Mouse (Mus musculus) lung, embryonic 16.5 days (tissue): ENCODE results near the gene Crat. TPM values are rescaled to one million over a fixed set of nuclear protein-coding genes. Genes with fewer than 3 reads are reported as not detected.

Experiments
- ATAC-seq: fragments of 200-750 bp; cut with Nextera tagmentation; 2 replicates; pipeline ENCODE4 v1.8.0; 2017; ENCODE audit warnings: low read depth, mild to moderate bottlenecking, moderate library complexity
- H3K27ac ChIP-seq: fragments of 300-500 bp; sonication (generic); 2 replicates; pipeline ENCODE4 v1.5.1; 2014; ENCODE audit warnings: mild to moderate bottlenecking, control low read depth, low read length
- H3K27me3 ChIP-seq: fragments of 300-500 bp; sonication (generic); 2 replicates; pipeline ENCODE4 v1.6.1; 2014; ENCODE audit warnings: low read depth, low read length, mixed read lengths; ENCODE audit not compliant: control insufficient read depth, insufficient read depth
- H3K36me3 ChIP-seq: fragments of 300-500 bp; sonication (generic); 2 replicates; pipeline ENCODE4 v1.6.1; 2014; ENCODE audit warnings: low read length; ENCODE audit not compliant: control insufficient read depth, insufficient read depth
- H3K4me1 ChIP-seq: fragments of 300-500 bp; sonication (generic); replicated peaks from 2 replicates; pipeline ENCODE4 v1.6.1; 2014; ENCODE audit warnings: low read length, mixed read lengths; ENCODE audit not compliant: control insufficient read depth, insufficient read depth
- H3K4me2 ChIP-seq: fragments of 300-500 bp; sonication (generic); 2 replicates; pipeline ENCODE4 v1.6.1; 2014; ENCODE audit warnings: low read depth, low read length, control low read depth
- H3K4me3 ChIP-seq: fragments of 300-500 bp; sonication (generic); 2 replicates; pipeline ENCODE4 v1.5.1; 2014; ENCODE audit warnings: mild to moderate bottlenecking, low read length, control low read depth
- H3K9ac ChIP-seq: fragments of 300-500 bp; sonication (generic); 2 replicates; pipeline ENCODE4 v1.6.1; 2014; ENCODE audit warnings: low read length, control low read depth
- H3K9me3 ChIP-seq: fragments of 300-500 bp; sonication (generic); 2 replicates; pipeline ENCODE4 v1.6.1; 2016; ENCODE audit warnings: low read length; ENCODE audit not compliant: control insufficient read depth
- WGBS: fragments of 180-500 bp; shearing (Covaris S2); extraction: QIAGEN DNeasy Blood & Tissue Kit; methylation state at CpG from one replicate; pipeline ENCODE4 v1.1.7; 2014; 5-methylcytosine and 5-hydroxymethylcytosine counted together
- microRNA-seq: library from miRNA; unstranded; fragments of <30 nt; microRNA quantifications from one replicate; pipeline ENCODE4, GENCODE M21; 2016
- polyA plus RNA-seq: library from polyadenylated mRNA; unstranded; fragments of >200 nt; fragmentation: Nextera tagmentation; extraction: Ambion mirVana; gene quantifications from 2 replicates; pipeline ENCODE4 v1.2.1, GENCODE M21; 2015

Crat gene
- polyA plus RNA-seq, 1 experiment from 2014 or later, result 39.3 TPM

DNA sequence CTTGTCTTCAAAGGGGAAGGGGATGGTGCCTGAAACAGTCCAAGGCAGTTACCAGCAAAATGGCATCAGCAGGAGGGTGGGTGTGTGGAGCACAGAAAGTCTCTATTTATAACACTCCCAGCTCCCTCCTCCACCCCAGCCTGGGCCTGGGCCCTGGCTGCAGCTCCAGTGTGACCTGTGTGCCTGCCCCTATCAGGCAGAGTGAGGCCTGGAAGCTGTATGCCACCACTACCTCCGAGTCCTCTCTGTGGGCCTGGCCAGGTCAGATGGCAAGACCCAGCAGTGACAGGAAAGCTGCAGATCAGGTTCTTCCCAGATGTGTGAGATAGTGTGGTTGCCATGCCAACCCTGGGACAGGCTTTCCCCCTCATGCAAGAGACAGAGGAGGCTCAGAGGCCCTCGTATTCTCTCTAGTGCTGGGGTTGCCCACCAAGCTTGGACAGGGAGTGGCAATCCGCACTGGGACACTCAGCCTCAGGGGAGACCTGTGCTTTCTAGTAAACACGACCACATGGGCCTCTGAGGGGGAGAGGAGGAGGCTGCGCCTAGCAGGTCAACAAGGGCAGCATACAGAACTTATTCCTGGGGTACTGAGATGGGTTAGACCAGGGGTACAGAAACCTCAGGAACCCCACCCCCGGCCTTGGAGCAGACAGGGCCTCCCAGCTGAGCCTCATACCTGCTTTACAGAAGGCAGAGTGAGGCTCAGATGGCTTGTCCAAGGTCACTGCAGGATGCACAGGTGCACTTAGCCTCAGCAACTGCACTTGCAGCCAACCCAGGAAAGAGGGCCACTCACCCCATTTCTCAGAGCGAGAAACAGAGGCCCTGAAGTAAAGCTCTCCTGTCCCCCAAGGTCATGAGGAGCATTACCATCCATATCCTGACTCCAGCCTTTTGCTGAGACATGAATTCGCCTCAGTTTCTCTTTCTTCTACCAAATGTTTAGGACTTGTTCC lies 57.8 kb downstream of the Crat start:
- no peaks in the 10 kb centered on the region for H3K27me3 ChIP-seq

DNA sequence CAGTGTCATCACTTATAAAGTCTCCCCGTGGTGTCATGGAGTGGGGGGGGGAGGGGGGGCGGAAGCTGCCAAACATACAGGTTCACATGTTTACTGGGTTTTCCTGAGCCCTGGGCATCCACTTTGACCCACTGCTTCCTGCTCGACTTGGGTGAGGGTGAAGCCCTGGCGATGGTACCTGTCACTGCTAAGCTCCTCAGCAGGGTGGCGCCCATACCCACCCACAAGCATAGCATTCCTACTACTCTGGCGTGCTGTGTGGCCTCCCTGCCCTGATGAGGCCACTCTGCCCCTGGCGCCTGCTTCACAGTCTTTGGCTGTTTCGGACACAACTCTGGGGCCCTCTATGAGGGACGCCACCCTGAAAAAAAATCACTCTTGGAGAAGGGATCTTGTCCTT lies 58.7 kb downstream of the Crat start:
- H3K27me3 ChIP-seq, result no peaks in the 10 kb centered on the region
- 0 out of 2 replicates have a peak, but pooled peaks cover 2% of the 10 kb centered on the region for H3K36me3 ChIP-seq
- H3K9me3 ChIP-seq, result no peaks in the 10 kb centered on the region
- no peak overlapping the region for H3K4me2 ChIP-seq
- ATAC-seq, result no peak
- 50% methylated on average over 9 of the region's 9 CpGs for WGBS
- no peak overlapping the region for H3K27ac ChIP-seq
- H3K4me3 ChIP-seq, result no peak overlapping the region
- H3K4me1 ChIP-seq, result peaks cover 23% of the 10 kb centered on the region
- no peak overlapping the region for H3K9ac ChIP-seq

More for the DNA sequence above, 57.8 kb downstream of the Crat start:
- H3K9me3 ChIP-seq, result no peaks in the 10 kb centered on the region
- H3K36me3 ChIP-seq, result 0 out of 2 replicates have a peak, but pooled peaks cover 2% of the 10 kb centered on the region
- H3K27ac ChIP-seq, result peak overlapping the region; percentile 32
- peak overlapping the region; percentile 90 for H3K4me2 ChIP-seq
- peaks cover 23% of the 10 kb centered on the region for H3K4me1 ChIP-seq
- H3K4me3 ChIP-seq, result peak overlapping the region; percentile 80
- no peak for ATAC-seq
- WGBS, result 40% methylated on average over 8 of the region's 8 CpGs
- peak overlapping the region; percentile 83 for H3K9ac ChIP-seq

DNA sequence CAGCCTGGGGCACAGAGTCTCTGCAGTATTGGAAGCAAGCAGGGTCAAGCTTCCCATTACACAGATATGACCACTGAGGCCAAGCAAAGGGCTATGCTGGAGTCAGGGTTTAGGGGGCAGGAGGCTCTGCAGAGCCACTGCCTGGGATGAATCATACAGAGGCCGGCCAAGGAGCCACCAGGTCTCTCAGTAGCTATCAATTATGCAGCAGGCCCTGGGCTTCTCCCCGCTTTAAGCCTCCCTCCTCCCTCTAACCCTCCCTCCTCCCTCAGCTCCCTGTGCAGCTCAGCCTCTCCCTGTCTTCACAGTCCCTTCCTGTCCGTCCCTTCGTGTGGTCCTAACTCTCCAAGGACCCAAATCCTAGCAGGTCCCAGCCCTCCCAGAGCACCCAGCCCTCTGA lies 59.3 kb downstream of the Crat start:
- 41% methylated on average over 4 of the region's 4 CpGs for WGBS
- H3K36me3 ChIP-seq, result 0 out of 2 replicates have a peak, but pooled peaks cover 2% of the 10 kb centered on the region
- ATAC-seq, result no peak
- 0 out of 2 replicates have a peak overlapping the region, but pooled peaks have one; percentile 21 for H3K9ac ChIP-seq
- H3K4me3 ChIP-seq, result no peak overlapping the region
- no peak overlapping the region for H3K4me2 ChIP-seq
- H3K4me1 ChIP-seq, result peaks cover 23% of the 10 kb centered on the region
- no peak overlapping the region for H3K27ac ChIP-seq
- no peaks in the 10 kb centered on the region for H3K27me3 ChIP-seq
- no peaks in the 10 kb centered on the region for H3K9me3 ChIP-seq

DNA sequence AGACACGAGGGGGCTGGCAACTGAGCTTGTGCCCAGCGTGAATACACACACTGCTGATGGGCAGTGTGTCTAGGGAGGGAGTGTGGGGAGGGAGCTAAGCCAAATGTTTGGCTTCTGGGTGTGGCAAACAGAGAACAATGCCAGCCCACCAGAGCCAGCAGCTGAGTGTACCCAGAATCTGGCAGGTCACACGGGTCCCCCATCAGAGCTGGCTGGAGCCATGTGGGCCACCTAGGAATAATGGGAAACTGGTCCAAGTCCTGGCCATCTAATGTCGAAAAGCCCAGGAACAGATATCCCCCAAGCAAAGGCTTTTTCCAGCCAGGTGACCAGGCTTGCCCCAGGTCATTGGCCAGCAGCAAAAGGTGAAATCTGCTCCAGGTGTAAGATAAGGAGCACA lies 59.8 kb downstream of the Crat start:
- no peak overlapping the region for H3K27ac ChIP-seq
- H3K4me2 ChIP-seq, result no peak overlapping the region

DNA sequence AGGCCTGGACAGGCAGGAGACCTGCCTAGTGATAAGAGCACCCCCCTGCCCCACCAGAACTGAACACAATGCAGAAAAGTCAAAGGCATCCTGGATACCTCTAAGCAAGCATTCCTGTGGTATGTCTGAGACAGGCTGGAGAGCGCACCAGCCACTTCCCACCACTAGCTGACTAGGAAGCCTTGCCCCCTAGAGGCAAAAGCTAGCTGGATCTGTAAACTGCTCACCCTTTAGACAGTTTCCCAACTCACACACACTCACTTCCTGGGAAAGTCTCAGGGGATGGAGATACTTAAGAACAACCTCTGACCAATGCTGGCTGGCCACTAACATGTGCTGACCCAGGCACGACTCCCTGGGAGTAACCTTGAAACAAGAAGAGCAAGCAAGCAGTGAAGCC lies 64.5 kb downstream of the Crat start:
- 54% methylated on average over 2 of the region's 2 CpGs for WGBS
- no peak for ATAC-seq
- Histone ChIP-seq H3K4me3 (no peak overlapping the region), H3K36me3 (peaks cover 17% of the 10 kb centered on the region; the same call in 1 of the 2 replicates), H3K27ac (no peak overlapping the region), H3K4me1 (peaks cover 4% of the 10 kb centered on the region; the same call in 1 of the 2 replicates), H3K4me2 (no peak overlapping the region), H3K9ac (no peak overlapping the region), H3K9me3 (no peaks in the 10 kb centered on the region), H3K27me3 (no peaks in the 10 kb centered on the region)

More for the DNA sequence above, 59.8 kb downstream of the Crat start:
- peaks cover 23% of the 10 kb centered on the region for H3K4me1 ChIP-seq
- H3K9ac ChIP-seq, result no peak overlapping the region
- 55% methylated on average over 4 of the region's 4 CpGs for WGBS
- ATAC-seq, result no peak
- H3K27me3 ChIP-seq, result no peaks in the 10 kb centered on the region
- no peaks in the 10 kb centered on the region for H3K9me3 ChIP-seq
- no peak overlapping the region for H3K4me3 ChIP-seq
- H3K36me3 ChIP-seq, result 0 out of 2 replicates have a peak, but pooled peaks cover 2% of the 10 kb centered on the region

Small RNA genes within 50 kb of the gene (microRNA-seq; reads per million reads assigned to microRNA genes)
- not detected for gene Gm47292

Other genes starting within 250 kb of the Crat start
- gene Endog, start 244.3 kb downstream of the Crat start, polyA plus RNA-seq, result 12.0 and 13.3 TPM in 2 replicates
- gene Spout1, start 237.4 kb downstream of the Crat start, polyA plus RNA-seq, result 66.6 TPM in 2 replicates
- gene Kyat1, start 210.0 kb downstream of the Crat start, polyA plus RNA-seq, result 12.7 and 12.9 TPM in 2 replicates
- 41.9 and 42.0 TPM in 2 replicates for gene Lrrc8a, start 178.1 kb downstream of the Crat start, polyA plus RNA-seq
- 0.16 and 0.18 TPM in 2 replicates for gene Gm28035, start 175.2 kb downstream of the Crat start, polyA plus RNA-seq
- gene Phyhd1, start 149.6 kb downstream of the Crat start, polyA plus RNA-seq, result 7.4 and 8.2 TPM in 2 replicates
- gene Gm28038, start 134.8 kb downstream of the Crat start, polyA plus RNA-seq, result not detected in 2 replicates
- gene Dolk, start 129.5 kb downstream of the Crat start, polyA plus RNA-seq, result 30.3 and 31.4 TPM in 2 replicates
- gene Nup188, start 129.4 kb downstream of the Crat start, polyA plus RNA-seq, result 30.5 and 33.6 TPM in 2 replicates
- gene Sh3glb2, start 56.5 kb downstream of the Crat start, polyA plus RNA-seq, result 81.5 and 83.9 TPM in 2 replicates
- 23.4 and 24.8 TPM in 2 replicates for gene Miga2, start 51.6 kb downstream of the Crat start, polyA plus RNA-seq
- gene Dolpp1, start 23.6 kb downstream of the Crat start, polyA plus RNA-seq, result 49.6 and 52.6 TPM in 2 replicates
- gene Ptpa, start 226 bp upstream of the Crat start, polyA plus RNA-seq, result 163 TPM in 2 replicates
- gene Ier5l, start 58.4 kb upstream of the Crat start, polyA plus RNA-seq, result 1.1 and 1.5 TPM in 2 replicates
- gene Cstad, start 179.2 kb upstream of the Crat start, polyA plus RNA-seq, result 0.69 and 1.6 TPM in 2 replicates